Mouse (Mus musculus) ES-Bruce4 (cell line): Measurements from ENCODE around the gene Cd82.

Experiments
- EP300 ChIP-seq: IDR thresholded peaks from 2 replicates; pipeline ENCODE4 v1.6.1; 2011; ENCODE audit warnings: low read depth, low read length; ENCODE audit not compliant: insufficient read depth
- POLR2A ChIP-seq: IDR thresholded peaks from one replicate; pipeline ENCODE4 v1.8.1; 2011; ENCODE audit warnings: low read length; ENCODE audit not compliant: insufficient read depth

DNA sequence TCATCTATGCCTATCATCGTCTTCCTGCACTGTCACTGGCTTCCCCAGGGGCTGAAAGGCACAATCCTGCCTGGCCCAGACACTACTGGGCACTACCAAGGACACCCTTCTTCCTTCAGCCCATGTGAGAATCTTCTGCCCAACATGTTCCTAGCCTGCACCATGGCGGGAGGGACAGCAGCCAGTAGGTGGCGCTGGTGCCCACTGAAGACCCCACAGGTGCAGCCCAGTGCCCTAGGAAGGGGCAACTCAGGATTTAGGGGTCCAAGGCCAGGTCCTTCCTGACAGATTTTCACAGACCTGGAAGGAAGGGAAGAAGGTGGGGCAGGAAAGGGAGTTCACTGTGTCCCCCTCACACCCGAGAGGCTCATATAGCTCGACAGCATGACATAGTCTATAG, 47.7 kb downstream of the Cd82 start:
- TF ChIP-seq EP300 (no peak), POLR2A (no peak)
